Mouse (Mus musculus) urinary bladder, postnatal 36 days (tissue): Measurements from ENCODE around the gene Tmx2.
A peak's percentile ranks its signal among the peaks of the same experiment; 100 is the strongest.
"Not testable (repeated sequence)": the region's sequence is repeated elsewhere in the genome, so short reads cannot be mapped to it uniquely, and the experiment has no call there.

Experiments used
- DNase-seq, 2 experiments: peaks; one replicate each; pipeline ENCODE4 v3.0.0; 2022; ENCODE audit warnings: low spot score in 2 of 2, mixed read lengths in 1 of 2

Gene Tmx2

GRCm38 (mm10) chr2:84688080-84688844 is 9.3 kb upstream of the Tmx2 start:
- no peak for DNase-seq

- no peak for DNase-seq
Measured at GRCm38 (mm10) chr2:84682605-84683183, 3.8 kb upstream of the Tmx2 start.

- peak; percentile 79 to 91 for DNase-seq
Measured at GRCm38 (mm10) chr2:84677968-84678880, 716 bp downstream of the Tmx2 start, which contains the start of the genes Gm28635 and Med19. Gene Gm28635 (minus strand): TSS chr2:84678041. Gene Med19 (plus strand): TSS chr2:84678402.

GRCm38 (mm10) chr2:84677270-84677967 is 1.5 kb downstream of the Tmx2 start:
- DNase-seq, result no peak

- DNase-seq, result not testable (repeated sequence)
Measured at GRCm38 (mm10) chr2:84671535-84671934, 7.4 kb downstream of the Tmx2 start.

- peak; percentile 63 to 79 for DNase-seq
Measured at GRCm38 (mm10) chr2:84670569-84670933, 8.4 kb downstream of the Tmx2 start, which contains the start of gene Selenoh. Gene Selenoh (minus strand): TSS chr2:84670770.

- DNase-seq, result peak in 1 of 2 experiments; percentile 10
Measured at GRCm38 (mm10) chr2:84669828-84670568, 8.9 kb downstream of the Tmx2 start.

GRCm38 (mm10) chr2:84666081-84666480 is 12.9 kb downstream of the Tmx2 start:
- no peak for DNase-seq

GRCm38 (mm10) chr2:84662866-84663265 is 16.1 kb downstream of the Tmx2 start:
- DNase-seq, result peak in 1 of 2 experiments; percentile 22

- DNase-seq, result peak; percentile 21 to 26
Measured at GRCm38 (mm10) chr2:84660253-84660652, 18.7 kb downstream of the Tmx2 start.

GRCm38 (mm10) chr2:84658806-84659205 is 20.1 kb downstream of the Tmx2 start, which contains the start of gene Btbd18:
Gene Btbd18 (plus strand): TSS chr2:84659079.
- no peak for DNase-seq

- DNase-seq, result no peak
Measured at GRCm38 (mm10) chr2:84655864-84656263, 23.1 kb downstream of the Tmx2 start.

- no peak for DNase-seq
Measured at GRCm38 (mm10) chr2:84653354-84653753, 25.6 kb downstream of the Tmx2 start.

GRCm38 (mm10) chr2:84650464-84651195 is 28.3 kb downstream of the Tmx2 start, which contains the start of gene Ctnnd1:
Gene Ctnnd1 (minus strand): TSS chr2:84650765.
- DNase-seq, result peak; percentile 74 to 86

GRCm38 (mm10) chr2:84649674-84650073 is 29.3 kb downstream of the Tmx2 start:
- peak in 1 of 2 experiments; percentile 23 for DNase-seq

GRCm38 (mm10) chr2:84648369-84648768 is 30.6 kb downstream of the Tmx2 start:
- DNase-seq, result no peak

GRCm38 (mm10) chr2:84647051-84647568 is 31.8 kb downstream of the Tmx2 start:
- DNase-seq, result no peak

- no peak for DNase-seq
Measured at GRCm38 (mm10) chr2:84646138-84646537, 32.8 kb downstream of the Tmx2 start.

- DNase-seq, result no peak
Measured at GRCm38 (mm10) chr2:84640833-84641232, 38.1 kb downstream of the Tmx2 start.
